Mouse (Mus musculus) spleen, adult 2 months (tissue): ENCODE measurements at regions not wholly inside any gene's neighbourhood (a gene's known extent, or its start where the extent isn't known, plus 50 kb on each side); places are given as distances from the start of the nearest gene placed in this dataset.

Experiments
- CTCF ChIP-seq: fragments of 200-500 bp; IDR thresholded peaks from 2 replicates; pipeline ENCODE4 v1.5.1; 2011; ENCODE audit warnings: mild to moderate bottlenecking, inconsistent platforms; ENCODE audit not compliant: insufficient read depth, insufficient read length, insufficient replicate concordance; ENCODE audit errors: extremely low read depth
- POLR2A ChIP-seq: fragments of 200-500 bp; IDR thresholded peaks from 2 replicates; pipeline ENCODE4 v1.6.1; 2011; ENCODE audit warnings: low read depth, low read length, inconsistent platforms

GRCm38 (mm10) chr1:73299978-73300688 lies 284.4 kb upstream of the Tnp1 start:
- TF ChIP-seq POLR2A (no peak), CTCF (no peak)
